Mouse (Mus musculus): ENCODE measurements at regions not wholly inside any gene's neighbourhood (a gene's known extent, or its start where the extent isn't known, plus 50 kb on each side); places are given as distances from the start of the nearest gene placed in this dataset.
A peak's percentile ranks its signal among the peaks of the same experiment; 100 is the strongest.

GRCm38 (mm10) chr1:157745611-157746010 is 239.1 kb downstream of the Sec16b start:
- Histone ChIP-seq H3K27ac (ENCODE audit: insufficient read depth, low read depth, low read length) (no peak overlapping the region), H3K4me1 (ENCODE audit: control insufficient read depth, insufficient read depth, low read length) (no peaks in the 10 kb centered on the region), H3K4me3 (ENCODE audit: insufficient read depth, low read depth, low read length) (no peak overlapping the region), H3K27me3 (replicated peaks; ENCODE audit: control insufficient read depth, insufficient read depth, low read length) (no peaks in the 10 kb centered on the region), H3K36me3 (ENCODE audit: control insufficient read depth, insufficient read depth, low read length) (no peaks in the 10 kb centered on the region)
- TF ChIP-seq CTCF (conservative IDR thresholded peaks at IDR 0.05; ENCODE audit: insufficient read depth, insufficient read length, low read depth, low read length) (peak; percentile 69), POLR2A (IDR thresholded peaks at IDR 0.05; ENCODE audit: low read depth, low read length) (no peak)
- peak; percentile 57 for DNase-seq

DNA sequence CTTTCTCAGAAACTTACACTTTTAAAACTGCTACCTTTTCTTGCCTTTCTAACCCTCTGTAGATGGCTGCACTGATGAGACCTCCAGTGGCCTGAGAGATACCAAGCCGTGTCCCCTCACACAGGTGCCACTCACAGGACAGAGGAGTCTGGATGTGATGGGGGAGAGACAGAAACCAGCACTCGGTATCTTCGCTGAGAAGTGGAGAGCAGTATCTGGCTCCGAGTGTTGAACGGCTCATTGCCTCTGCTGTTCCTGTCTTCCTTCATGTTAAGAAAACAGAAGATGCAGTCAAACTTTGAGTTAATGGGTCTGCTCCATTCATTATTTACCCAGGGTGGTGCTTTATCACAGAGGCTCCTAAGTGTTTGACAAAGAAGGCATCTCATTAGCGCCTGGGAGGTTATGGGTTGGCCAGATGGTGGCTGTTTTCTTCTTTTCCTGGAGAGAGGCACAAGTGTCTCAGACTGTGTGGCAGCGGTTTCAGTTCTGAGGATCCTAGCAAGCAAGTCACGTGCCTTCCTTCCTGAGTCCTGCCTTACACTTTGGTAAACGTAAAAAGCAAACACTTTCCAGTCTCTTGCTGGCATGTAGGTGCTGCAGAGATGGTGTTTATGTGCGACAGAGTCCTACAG is 248.6 kb downstream of the Sec16b start:
- Histone ChIP-seq H3K27ac (ENCODE audit: insufficient read depth, low read depth, low read length) (no peak overlapping the region), H3K36me3 (ENCODE audit: control insufficient read depth, insufficient read depth, low read length) (no peaks in the 10 kb centered on the region), H3K4me1 (ENCODE audit: control insufficient read depth, insufficient read depth, low read length) (no peaks in the 10 kb centered on the region), H3K27me3 (replicated peaks; ENCODE audit: control insufficient read depth, insufficient read depth, low read length) (no peaks in the 10 kb centered on the region), H3K4me3 (ENCODE audit: insufficient read depth, low read depth, low read length) (no peak overlapping the region)
- no peak for TF ChIP-seq CTCF (conservative IDR thresholded peaks at IDR 0.05; ENCODE audit: insufficient read depth, insufficient read length, low read depth, low read length)
- no peak for TF ChIP-seq POLR2A (IDR thresholded peaks at IDR 0.05; ENCODE audit: low read depth, low read length)
- WGBS = 20% methylated on average over 10 of the region's 10 CpGs
- no peak for DNase-seq

DNA sequence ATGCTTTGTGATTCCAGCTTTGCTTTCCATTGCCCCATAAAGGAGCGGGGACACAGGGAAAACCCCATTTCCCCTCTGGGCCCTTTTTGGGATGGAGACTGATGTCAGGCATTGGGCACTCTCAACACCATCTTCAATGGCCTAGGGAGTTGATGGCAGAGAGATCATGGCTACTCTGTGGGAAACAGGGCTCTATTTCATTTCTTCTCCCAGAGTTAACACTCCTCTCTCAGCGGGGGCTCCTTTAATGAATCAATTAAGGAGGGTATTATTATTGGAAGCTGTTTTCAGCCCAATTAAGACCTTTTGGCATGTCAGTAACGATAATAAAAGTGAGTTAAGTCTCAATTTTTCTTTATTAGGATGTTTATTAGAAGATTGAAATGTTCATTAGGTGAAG is 250.4 kb downstream of the Sec16b start:
- 78% methylated on average over 3 of the region's 3 CpGs for WGBS
- no peaks in the 10 kb centered on the region for H3K36me3 ChIP-seq (ENCODE audit: control insufficient read depth, insufficient read depth, low read length)
- no peak overlapping the region for H3K4me3 ChIP-seq (ENCODE audit: insufficient read depth, low read depth, low read length)
- DNase-seq = no peak
- TF ChIP-seq CTCF (conservative IDR thresholded peaks at IDR 0.05; ENCODE audit: insufficient read depth, insufficient read length, low read depth, low read length) = no peak
- TF ChIP-seq POLR2A (IDR thresholded peaks at IDR 0.05; ENCODE audit: low read depth, low read length) = no peak
- no peak overlapping the region for H3K27ac ChIP-seq (ENCODE audit: insufficient read depth, low read depth, low read length)
- no peaks in the 10 kb centered on the region for H3K4me1 ChIP-seq (ENCODE audit: control insufficient read depth, insufficient read depth, low read length)
- no peaks in the 10 kb centered on the region for H3K27me3 ChIP-seq (replicated peaks; ENCODE audit: control insufficient read depth, insufficient read depth, low read length)

GRCm38 (mm10) chr1:157758337-157758736 is 251.8 kb downstream of the Sec16b start:
- Histone ChIP-seq H3K4me3 (ENCODE audit: insufficient read depth, low read depth, low read length) (no peak overlapping the region), H3K36me3 (ENCODE audit: control insufficient read depth, insufficient read depth, low read length) (no peaks in the 10 kb centered on the region), H3K4me1 (ENCODE audit: control insufficient read depth, insufficient read depth, low read length) (no peaks in the 10 kb centered on the region), H3K27me3 (replicated peaks; ENCODE audit: control insufficient read depth, insufficient read depth, low read length) (no peaks in the 10 kb centered on the region), H3K27ac (ENCODE audit: insufficient read depth, low read depth, low read length) (no peak overlapping the region)
- WGBS = 97% methylated on average over 1 of the region's 1 CpGs
- TF ChIP-seq CTCF (conservative IDR thresholded peaks at IDR 0.05; ENCODE audit: insufficient read depth, insufficient read length, low read depth, low read length) = no peak; the same call in 1 of the 2 replicates
- TF ChIP-seq POLR2A (IDR thresholded peaks at IDR 0.05; ENCODE audit: low read depth, low read length) = no peak
- peak; percentile 5 for DNase-seq

DNA sequence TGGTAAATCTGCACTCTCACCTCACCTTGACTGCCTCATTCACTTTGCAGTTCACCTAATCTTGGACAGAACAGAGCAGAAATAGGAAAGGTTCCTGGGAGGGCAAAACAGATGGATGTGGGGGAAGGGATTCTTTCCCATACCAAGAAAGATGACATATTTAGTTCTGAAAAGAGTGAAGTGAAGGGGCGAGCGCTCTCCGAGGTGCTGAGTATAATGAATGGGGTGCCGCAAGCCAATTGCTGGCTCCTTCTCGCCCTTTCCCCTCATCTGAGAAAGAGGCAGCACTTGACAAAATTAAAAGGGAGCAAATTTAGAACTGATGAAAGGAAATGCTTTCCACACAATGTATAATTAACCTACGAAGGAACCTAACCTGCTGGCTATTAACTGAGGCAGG is 261.7 kb downstream of the Sec16b start:
- no peaks in the 10 kb centered on the region for H3K36me3 ChIP-seq (ENCODE audit: control insufficient read depth, insufficient read depth, low read length)
- WGBS = 36% methylated on average over 6 of the region's 6 CpGs
- TF ChIP-seq CTCF (conservative IDR thresholded peaks at IDR 0.05; ENCODE audit: insufficient read depth, insufficient read length, low read depth, low read length) = no peak
- no peak for TF ChIP-seq POLR2A (IDR thresholded peaks at IDR 0.05; ENCODE audit: low read depth, low read length)
- no peaks in the 10 kb centered on the region for H3K27me3 ChIP-seq (replicated peaks; ENCODE audit: control insufficient read depth, insufficient read depth, low read length)
- no peak overlapping the region for H3K4me3 ChIP-seq (ENCODE audit: insufficient read depth, low read depth, low read length)
- H3K4me1 ChIP-seq (ENCODE audit: control insufficient read depth, insufficient read depth, low read length) = no peaks in the 10 kb centered on the region
- DNase-seq = no peak
- no peak overlapping the region for H3K27ac ChIP-seq (ENCODE audit: insufficient read depth, low read depth, low read length)

DNA sequence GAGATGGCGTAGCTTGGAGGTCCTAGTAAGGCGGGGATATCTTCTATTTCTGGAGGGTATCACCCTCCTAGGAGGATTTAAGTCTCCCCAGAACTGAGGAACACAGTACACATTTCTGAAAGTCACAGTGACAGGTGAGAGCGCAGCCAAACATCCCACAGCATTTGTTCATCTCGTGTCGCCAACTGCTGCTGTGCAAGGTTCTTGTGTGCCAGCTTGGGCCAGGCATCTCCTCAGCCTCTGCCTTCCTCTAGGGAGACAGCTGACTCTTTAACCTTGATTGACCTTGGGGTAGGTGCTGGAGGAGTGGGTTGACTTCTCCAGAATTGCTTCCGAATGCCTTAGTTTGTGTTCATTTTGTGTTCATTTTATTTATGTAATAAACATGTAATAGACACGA is 291.2 kb downstream of the Sec16b start:
- no peak overlapping the region for H3K27ac ChIP-seq (ENCODE audit: insufficient read depth, low read depth, low read length)
- WGBS = 90% methylated on average over 7 of the region's 7 CpGs
- DNase-seq = no peak
- H3K27me3 ChIP-seq (replicated peaks; ENCODE audit: control insufficient read depth, insufficient read depth, low read length) = 0 out of 2 replicates have a peak, but pooled peaks cover 2% of the 10 kb centered on the region
- no peak overlapping the region for H3K4me3 ChIP-seq (ENCODE audit: insufficient read depth, low read depth, low read length)
- no peaks in the 10 kb centered on the region for H3K4me1 ChIP-seq (ENCODE audit: control insufficient read depth, insufficient read depth, low read length)
- H3K36me3 ChIP-seq (ENCODE audit: control insufficient read depth, insufficient read depth, low read length) = no peaks in the 10 kb centered on the region
- no peak for TF ChIP-seq POLR2A (IDR thresholded peaks at IDR 0.05; ENCODE audit: low read depth, low read length)
- no peak for TF ChIP-seq CTCF (conservative IDR thresholded peaks at IDR 0.05; ENCODE audit: insufficient read depth, insufficient read length, low read depth, low read length)

DNA sequence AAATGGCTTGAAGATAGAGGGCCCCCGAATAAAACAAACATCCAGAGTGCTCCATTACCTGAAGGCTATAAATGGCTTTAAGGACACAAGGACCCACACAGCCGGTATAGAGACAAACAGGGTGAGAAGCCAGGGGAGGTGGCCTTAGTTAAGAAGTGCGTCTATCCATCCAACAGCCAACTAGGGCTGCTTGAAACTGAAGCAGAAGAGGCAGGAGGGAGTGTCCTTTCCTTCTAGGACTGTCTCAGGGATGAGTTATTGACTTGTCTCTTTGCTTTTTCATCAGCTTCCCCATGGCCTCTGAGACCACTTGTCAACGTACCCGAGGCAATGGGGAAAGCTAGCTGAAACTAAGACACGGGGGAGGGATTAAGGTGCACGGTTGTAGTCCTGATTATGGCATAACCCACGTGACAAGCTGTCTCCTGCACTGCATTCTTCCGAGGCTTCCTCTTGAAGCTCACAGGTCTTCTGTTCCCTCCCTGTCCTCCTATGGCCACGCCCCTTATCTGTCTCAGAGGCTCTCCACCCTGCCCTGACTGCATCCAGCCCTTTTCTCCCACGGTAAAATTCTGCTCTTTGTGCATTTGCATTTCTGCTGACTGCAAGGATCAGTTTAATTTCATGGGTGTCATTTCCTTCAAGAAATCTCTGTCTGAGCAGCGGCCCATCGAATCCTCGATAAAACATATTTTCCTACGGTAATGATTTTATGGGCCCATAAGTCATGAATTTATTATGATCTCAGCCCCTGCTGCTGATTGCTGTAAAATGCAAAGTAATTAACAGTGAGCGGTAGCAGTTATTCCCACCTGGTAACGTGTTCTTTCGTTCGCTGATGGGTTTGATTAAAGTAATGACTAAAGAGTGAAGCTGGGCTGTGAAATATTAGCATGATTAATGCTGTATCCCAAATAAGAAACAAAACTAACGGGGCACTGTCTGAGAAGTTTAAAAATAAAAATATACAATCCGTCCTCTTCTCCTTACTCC is 292.3 kb downstream of the Sec16b start:
- Histone ChIP-seq H3K4me1 (ENCODE audit: control insufficient read depth, insufficient read depth, low read length) (no peaks in the 10 kb centered on the region), H3K4me3 (ENCODE audit: insufficient read depth, low read depth, low read length) (no peak overlapping the region), H3K27me3 (replicated peaks; ENCODE audit: control insufficient read depth, insufficient read depth, low read length) (peaks cover 2% of the 10 kb centered on the region; the same call in 1 of the 2 replicates), H3K27ac (ENCODE audit: insufficient read depth, low read depth, low read length) (no peak overlapping the region), H3K36me3 (ENCODE audit: control insufficient read depth, insufficient read depth, low read length) (no peaks in the 10 kb centered on the region)
- TF ChIP-seq CTCF (conservative IDR thresholded peaks at IDR 0.05; ENCODE audit: insufficient read depth, insufficient read length, low read depth, low read length) = no peak
- TF ChIP-seq POLR2A (IDR thresholded peaks at IDR 0.05; ENCODE audit: low read depth, low read length) = no peak
- DNase-seq = no peak
- WGBS = 33% methylated on average over 21 of the region's 21 CpGs

Measured in kidney, adult 2 months (tissue).